Mouse (Mus musculus): ENCODE results near the gene Rwdd4a. TPM values are rescaled to one million over a fixed set of nuclear protein-coding genes. Genes with fewer than 3 reads are reported as not detected.

Gene Rwdd4a
- 43.6 TPM for polyA plus RNA-seq (2014; fragmentation: Illumina TruSeq; extraction: RNeasy Lipid Tissue Mini Kit (QIAGEN cat#74804))

DNA sequence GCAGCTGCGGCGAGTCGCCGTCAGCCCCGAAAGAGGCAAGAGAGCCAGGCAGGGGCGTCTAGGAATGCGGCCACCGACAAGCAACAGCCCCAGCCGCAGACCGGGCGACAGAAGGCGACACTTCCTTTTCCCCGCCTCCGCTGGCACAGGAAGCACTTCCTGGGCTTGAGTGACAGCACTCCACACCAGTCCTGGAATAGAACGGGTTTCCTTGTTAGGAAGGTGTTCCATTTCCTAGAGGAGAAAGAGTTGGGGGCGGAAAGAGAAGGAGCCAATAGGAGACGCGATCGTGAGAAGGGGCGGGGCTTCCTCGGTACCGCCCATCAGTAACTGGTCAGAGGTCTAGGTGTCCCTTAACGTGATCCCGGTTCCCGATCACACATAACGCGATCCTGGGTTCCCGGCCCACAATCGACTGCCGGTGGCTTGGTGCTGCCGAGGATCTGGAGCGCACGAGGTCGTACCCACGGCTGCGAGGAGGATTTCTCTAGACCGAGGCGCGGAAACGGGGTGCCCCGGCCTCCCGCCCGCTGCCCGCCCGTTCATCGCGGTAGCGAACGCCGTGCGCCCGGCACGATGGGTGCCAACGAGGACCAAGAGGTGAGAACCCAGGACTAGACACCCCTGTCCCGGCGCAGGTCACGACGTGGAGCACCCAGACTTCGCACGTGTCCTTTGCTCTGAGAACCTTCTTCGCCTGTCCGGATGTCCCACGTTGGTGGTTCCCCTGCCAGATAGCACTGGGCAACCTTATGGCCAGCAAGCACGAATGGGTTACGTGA lies at the start of gene Rwdd4a, which contains the start of gene Trappc11:
Gene Rwdd4a, plus strand, starts transcription at position 321 of the 782 bp plus-strand sequence.
Gene Trappc11, minus strand, starts transcription at position 127 of the 782 bp plus-strand sequence.

Other genes starting within 250 kb of the Rwdd4a start
- 16.1 TPM for gene Stox2, start 87.3 kb upstream of the Rwdd4a start, polyA plus RNA-seq (2014; fragmentation: Illumina TruSeq; extraction: RNeasy Lipid Tissue Mini Kit (QIAGEN cat#74804))
- 36.5 TPM for gene Trappc11, start 194 bp upstream of the Rwdd4a start, polyA plus RNA-seq (2014; fragmentation: Illumina TruSeq; extraction: RNeasy Lipid Tissue Mini Kit (QIAGEN cat#74804))
- gene Ing2, start 141.9 kb downstream of the Rwdd4a start, polyA plus RNA-seq (2014; fragmentation: Illumina TruSeq; extraction: RNeasy Lipid Tissue Mini Kit (QIAGEN cat#74804)), result 20.7 TPM
- 26.0 TPM for gene Cdkn2aip, start 180.3 kb downstream of the Rwdd4a start, polyA plus RNA-seq (2014; fragmentation: Illumina TruSeq; extraction: RNeasy Lipid Tissue Mini Kit (QIAGEN cat#74804))

All from ovary, adult 10 weeks (tissue).